Comparison of ENCODE assay signal across 21 mouse cellular contexts in the genomic region with DNA sequence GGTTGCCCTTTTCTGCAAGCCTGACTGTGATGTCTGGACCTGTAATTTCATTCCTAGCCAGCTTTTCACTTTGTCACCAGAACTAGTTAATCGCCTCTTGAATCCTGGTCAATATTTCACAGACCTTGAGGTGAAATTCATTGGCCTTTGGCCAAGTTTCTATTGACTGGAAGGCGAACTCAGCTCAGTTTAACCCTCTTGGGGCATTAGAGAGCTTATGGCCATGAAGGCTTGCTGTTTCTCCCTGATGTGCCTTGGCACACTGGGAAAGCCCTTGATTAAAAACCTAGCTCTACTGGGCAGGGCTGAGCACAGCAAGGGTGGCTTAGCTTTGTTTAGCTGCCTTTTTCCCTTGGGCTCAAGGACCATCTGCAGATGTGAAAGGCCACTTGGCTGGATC.
A peak's percentile ranks its signal among the peaks of the same experiment; 100 is the strongest.
DNase-seq lines count a peak whose midpoint lies in the region; ATAC-seq lines count a peak whose summit lies in the region.
"Had no signal": no experiment of that assay in that cellular context is flagged by ENCODE, and none has a peak within 500 bp of the region (broad histone marks: within the 10 kb centered on the region; RNA-seq: fewer than 3 reads in every experiment).

No protein-coding gene starts in this region.

- no peaks in the 10 kb centered on the region for H3K36me3 ChIP-seq in hindbrain, embryonic 14.5 days (replicated peaks; ENCODE audit: control insufficient read depth, insufficient read depth)
- no peaks in the 10 kb centered on the region for H3K36me3 ChIP-seq in hindbrain, embryonic 10.5 days
- H3K36me3 ChIP-seq in midbrain, embryonic 14.5 days (ENCODE audit: control insufficient read depth, insufficient read depth, low read length): no peaks in the 10 kb centered on the region
- H3K36me3 ChIP-seq in midbrain, embryonic 11.5 days (ENCODE audit: control insufficient read depth, insufficient read depth, low read length): no peaks in the 10 kb centered on the region
- H3K36me3 ChIP-seq in forebrain, embryonic 11.5 days (ENCODE audit: control insufficient read depth, insufficient read depth, low read length): no peaks in the 10 kb centered on the region
- H3K36me3 ChIP-seq: heart, embryonic 10.5 days; limb, embryonic 10.5 days; lung, embryonic 15.5 days; neural tube, embryonic 12.5 days had no signal

- no peaks in the 10 kb centered on the region for H3K4me1 ChIP-seq in hindbrain, embryonic 14.5 days (replicated peaks; ENCODE audit: control insufficient read depth, insufficient read depth, low read length)
- no peaks in the 10 kb centered on the region for H3K4me1 ChIP-seq in hindbrain, embryonic 10.5 days (replicated peaks)
- H3K4me1 ChIP-seq in midbrain, embryonic 14.5 days (ENCODE audit: control insufficient read depth, insufficient read depth, low read length): no peaks in the 10 kb centered on the region
- H3K4me1 ChIP-seq in midbrain, embryonic 11.5 days (ENCODE audit: control insufficient read depth, insufficient read depth, low read length): no peaks in the 10 kb centered on the region
- no peaks in the 10 kb centered on the region for H3K4me1 ChIP-seq in forebrain, embryonic 11.5 days (replicated peaks; ENCODE audit: control insufficient read depth, insufficient read depth, low read length)
- H3K4me1 ChIP-seq: heart, embryonic 10.5 days; limb, embryonic 10.5 days; lung, embryonic 15.5 days; neural tube, embryonic 12.5 days had no signal

- H3K27me3 ChIP-seq in hindbrain, embryonic 14.5 days (ENCODE audit: control insufficient read depth, insufficient read depth, low read length): no peaks in the 10 kb centered on the region
- no peaks in the 10 kb centered on the region for H3K27me3 ChIP-seq in hindbrain, embryonic 10.5 days (ENCODE audit: insufficient read depth, poor library complexity, severe bottlenecking)
- no peaks in the 10 kb centered on the region for H3K27me3 ChIP-seq in midbrain, embryonic 14.5 days (ENCODE audit: control insufficient read depth, insufficient read depth, low read length)
- H3K27me3 ChIP-seq in midbrain, embryonic 11.5 days (ENCODE audit: control insufficient read depth, insufficient read depth, low read length): no peaks in the 10 kb centered on the region
- no peaks in the 10 kb centered on the region for H3K27me3 ChIP-seq in forebrain, embryonic 11.5 days (ENCODE audit: control insufficient read depth, insufficient read depth, low read length)
- H3K27me3 ChIP-seq: lung, embryonic 15.5 days; neural tube, embryonic 12.5 days had no signal

- 68% methylated on average over 2 of the region's 2 CpGs for WGBS in hindbrain, embryonic 14.5 days
- WGBS in hindbrain, embryonic 10.5 days: 75% methylated on average over 2 of the region's 2 CpGs
- 74% methylated on average over 2 of the region's 2 CpGs for WGBS in midbrain, embryonic 14.5 days
- 72% methylated on average over 2 of the region's 2 CpGs for WGBS in midbrain, embryonic 11.5 days
- 85% methylated on average over 2 of the region's 2 CpGs for WGBS in forebrain, embryonic 11.5 days

- H3K9me3 ChIP-seq in hindbrain, embryonic 14.5 days (ENCODE audit: control insufficient read depth, low read length): no peaks in the 10 kb centered on the region
- H3K9me3 ChIP-seq in hindbrain, embryonic 10.5 days: no peaks in the 10 kb centered on the region
- no peaks in the 10 kb centered on the region for H3K9me3 ChIP-seq in midbrain, embryonic 14.5 days (ENCODE audit: control insufficient read depth, low read length)
- H3K9me3 ChIP-seq in midbrain, embryonic 11.5 days (ENCODE audit: control insufficient read depth, low read length): no peaks in the 10 kb centered on the region
- H3K9me3 ChIP-seq in forebrain, embryonic 11.5 days (ENCODE audit: control insufficient read depth, low read length): no peaks in the 10 kb centered on the region
- H3K9me3 ChIP-seq: heart, embryonic 10.5 days; limb, embryonic 10.5 days; lung, embryonic 15.5 days; neural tube, embryonic 12.5 days had no signal

- no peak overlapping the region for H3K9ac ChIP-seq in hindbrain, embryonic 14.5 days
- no peak overlapping the region for H3K9ac ChIP-seq in midbrain, embryonic 14.5 days (replicated peaks; ENCODE audit: low read length)
- H3K9ac ChIP-seq in midbrain, embryonic 11.5 days (ENCODE audit: low read length): no peak overlapping the region
- H3K9ac ChIP-seq in forebrain, embryonic 11.5 days (ENCODE audit: low read length): no peak overlapping the region
- H3K9ac ChIP-seq: lung, embryonic 15.5 days; neural tube, embryonic 12.5 days had no signal

- DNase-seq in hindbrain, embryonic 14.5 days (ENCODE audit: low spot score): no peak
- no peak for DNase-seq in hindbrain, embryonic 10.5 days (ENCODE audit: low spot score)
- DNase-seq in midbrain, embryonic 14.5 days: peak; percentile 29
- no peak for DNase-seq in midbrain, embryonic 11.5 days (ENCODE audit: low spot score, missing footprints)
- peak; percentile 87 for DNase-seq in kidney, adult 9 months
- peak; percentile 1 to 19 for DNase-seq in kidney, postnatal 4 days
- DNase-seq in adipocyte (ENCODE audit: low spot score): no peak
- no peak for DNase-seq in forebrain, embryonic 11.5 days (ENCODE audit: low spot score)
- DNase-seq: adrenal gland, postnatal 25 days; cerebellum, adult 9-11 months; gastrocnemius, postnatal 25 days; heart, postnatal 10 days; thymus, adult 18-20 months had no signal

- no peak for ATAC-seq in hindbrain, embryonic 14.5 days (ENCODE audit: low FRiP score)
- ATAC-seq in midbrain, embryonic 14.5 days (ENCODE audit: low FRiP score, low TSS enrichment): no peak
- ATAC-seq in midbrain, embryonic 11.5 days (ENCODE audit: low FRiP score): no peak
- no peak for ATAC-seq in forebrain, embryonic 11.5 days (replicated peaks; ENCODE audit: low FRiP score)
- ATAC-seq: inflammation-experienced regulatory T-cells, adult 6 months had no signal

- H3K27ac ChIP-seq in hindbrain, embryonic 14.5 days: 0 out of 2 replicates have a peak overlapping the region, but pooled peaks have one; percentile 5
- no peak overlapping the region for H3K27ac ChIP-seq in hindbrain, embryonic 10.5 days
- H3K27ac ChIP-seq in midbrain, embryonic 14.5 days (replicated peaks; ENCODE audit: low read depth, low read length): no peak overlapping the region
- no peak overlapping the region for H3K27ac ChIP-seq in midbrain, embryonic 11.5 days (ENCODE audit: low read depth, low read length)
- no peak overlapping the region for H3K27ac ChIP-seq in forebrain, embryonic 11.5 days (ENCODE audit: low read depth, low read length)
- H3K27ac ChIP-seq: heart, embryonic 10.5 days; left cerebral cortex, adult 2 months; limb, embryonic 10.5 days; lung, embryonic 15.5 days; macrophage; neural tube, embryonic 12.5 days had no signal

- no peak overlapping the region for H3K4me3 ChIP-seq in hindbrain, embryonic 14.5 days (replicated peaks; ENCODE audit: low read length)
- no peak overlapping the region for H3K4me3 ChIP-seq in hindbrain, embryonic 10.5 days
- H3K4me3 ChIP-seq in midbrain, embryonic 14.5 days (replicated peaks; ENCODE audit: low read depth, low read length): no peak overlapping the region
- H3K4me3 ChIP-seq in midbrain, embryonic 11.5 days (ENCODE audit: low read depth, low read length): no peak overlapping the region
- H3K4me3 ChIP-seq in forebrain, embryonic 11.5 days (ENCODE audit: low read depth, low read length): no peak overlapping the region
- H3K4me3 ChIP-seq: heart, embryonic 10.5 days; left cerebral cortex, adult 2 months; limb, embryonic 10.5 days; lung, embryonic 15.5 days; neural tube, embryonic 12.5 days had no signal

- H3K4me2 ChIP-seq in hindbrain, embryonic 14.5 days (replicated peaks): no peak overlapping the region
- H3K4me2 ChIP-seq in midbrain, embryonic 14.5 days (ENCODE audit: low read length): no peak overlapping the region
- H3K4me2 ChIP-seq in midbrain, embryonic 11.5 days: no peak overlapping the region
- H3K4me2 ChIP-seq in forebrain, embryonic 11.5 days (ENCODE audit: low read depth, low read length, severe bottlenecking): no peak overlapping the region
- H3K4me2 ChIP-seq: liver, embryonic 11.5 days; lung, embryonic 15.5 days; neural tube, embryonic 12.5 days had no signal

Comparison
In these comparisons a context has a peak if more than half of its experiments do, and no peak if none do; other contexts are left out.
1. DNase-seq: peak in midbrain, embryonic 14.5 days (single experiment), kidney, adult 9 months (single experiment) and kidney, postnatal 4 days (2 of 2); none in hindbrain, embryonic 14.5 days (single experiment), hindbrain, embryonic 10.5 days (single experiment), midbrain, embryonic 11.5 days (single experiment), adipocyte (single experiment) and forebrain, embryonic 11.5 days (single experiment).